Mouse (Mus musculus): ENCODE data around the gene Gm37240. TPM values are rescaled to one million over a fixed set of nuclear protein-coding genes. Genes with fewer than 3 reads are reported as not detected.

Gm37240 gene
- total and polyA plus RNA-seq, 3 experiments = not detected

DNA sequence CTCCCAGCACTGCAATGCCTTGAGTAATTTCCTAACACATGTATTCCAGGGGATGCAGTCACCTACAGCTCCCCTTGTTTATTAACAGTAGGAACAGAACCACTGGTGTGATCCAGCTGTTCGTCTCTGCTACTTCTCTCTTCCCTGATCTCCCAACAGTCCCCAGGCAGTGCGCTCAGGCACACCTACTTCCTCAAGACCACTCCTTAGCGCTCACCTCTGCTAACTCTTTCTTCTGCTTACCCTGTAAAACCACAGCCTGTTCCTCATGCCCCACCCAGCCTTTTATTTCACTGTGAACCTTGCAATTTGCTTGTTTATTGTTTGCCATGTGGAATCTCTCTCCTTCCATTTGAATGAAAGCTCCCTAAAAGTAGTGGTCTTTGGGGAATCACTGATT, 431.9 kb downstream of the Gm37240 start:
- TF ChIP-seq POLR2AphosphoS5 (IDR thresholded peaks at IDR 0.05; ENCODE audit: insufficient replicate concordance, low read depth, low read length) (no peak), TAL1 (conservative IDR thresholded peaks at IDR 0.05; ENCODE audit: low read depth, low read length) (no peak), GATA1 (IDR thresholded peaks at IDR 0.05; ENCODE audit: borderline replicate concordance, low read length) (no peak)

DNA sequence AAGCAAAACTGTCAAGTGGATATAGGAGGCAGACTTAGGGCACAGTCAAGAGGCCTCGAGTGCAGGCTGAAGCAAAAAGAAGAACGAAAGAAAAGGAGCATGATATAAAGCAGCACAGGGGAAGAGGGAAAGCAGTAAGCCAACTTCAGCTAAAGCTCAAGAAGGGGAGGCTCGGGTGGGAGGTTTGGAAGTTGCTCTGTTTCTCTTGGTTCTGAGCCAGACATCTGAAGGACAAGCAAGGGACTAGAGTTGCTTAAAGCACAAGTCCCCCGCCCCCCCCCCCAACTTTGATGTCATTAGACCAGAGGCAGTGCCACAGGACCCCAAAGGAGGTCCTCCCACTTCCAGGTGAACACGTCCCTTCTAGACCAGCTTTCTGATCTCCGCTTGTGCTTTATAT, 433.3 kb downstream of the Gm37240 start:
- TF ChIP-seq GATA2 (IDR thresholded peaks at IDR 0.05; ENCODE audit: borderline replicate concordance, low read depth, low read length) = no peak
- TF ChIP-seq GATA1 (IDR thresholded peaks at IDR 0.05; ENCODE audit: borderline replicate concordance, low read length) = no peak
- TF ChIP-seq TAL1 (conservative IDR thresholded peaks at IDR 0.05; ENCODE audit: low read depth, low read length) = no peak
- no peak for TF ChIP-seq CTCF (IDR thresholded peaks at IDR 0.05; ENCODE audit: low read depth, low read length)
- no peak for TF ChIP-seq POLR2AphosphoS5 (IDR thresholded peaks at IDR 0.05; ENCODE audit: insufficient replicate concordance, low read depth, low read length)
- H3K27me3 ChIP-seq (ENCODE audit: insufficient read depth, low read length) = no peaks in the 10 kb centered on the region
- H3K4me1 ChIP-seq (ENCODE audit: insufficient read depth, low read depth, low read length) = no peaks in the 10 kb centered on the region
- no peak for ATAC-seq (ENCODE audit: extremely low read depth, insufficient number of reproducible peaks, low FRiP score, poor library complexity, severe bottlenecking)
- no peaks in the 10 kb centered on the region for H3K36me3 ChIP-seq (replicated peaks)
- no peak overlapping the region for H3K4me3 ChIP-seq (ENCODE audit: low read depth, low read length)
- no peaks in the 10 kb centered on the region for H3K9me3 ChIP-seq (replicated peaks)
- DNase-seq (ENCODE audit: low spot score) = no peak

More for the DNA sequence above, 431.9 kb downstream of the Gm37240 start:
- ATAC-seq (ENCODE audit: extremely low read depth, insufficient number of reproducible peaks, low FRiP score, poor library complexity, severe bottlenecking) (no peak), DNase-seq (ENCODE audit: low spot score) (no peak)
- H3K4me3 ChIP-seq (ENCODE audit: low read depth, low read length) = no peak overlapping the region
- no peaks in the 10 kb centered on the region for H3K36me3 ChIP-seq (replicated peaks)
- H3K4me1 ChIP-seq (ENCODE audit: insufficient read depth, low read depth, low read length) = no peaks in the 10 kb centered on the region
- no peaks in the 10 kb centered on the region for H3K9me3 ChIP-seq (replicated peaks)
- no peaks in the 10 kb centered on the region for H3K27me3 ChIP-seq (ENCODE audit: insufficient read depth, low read length)

DNA sequence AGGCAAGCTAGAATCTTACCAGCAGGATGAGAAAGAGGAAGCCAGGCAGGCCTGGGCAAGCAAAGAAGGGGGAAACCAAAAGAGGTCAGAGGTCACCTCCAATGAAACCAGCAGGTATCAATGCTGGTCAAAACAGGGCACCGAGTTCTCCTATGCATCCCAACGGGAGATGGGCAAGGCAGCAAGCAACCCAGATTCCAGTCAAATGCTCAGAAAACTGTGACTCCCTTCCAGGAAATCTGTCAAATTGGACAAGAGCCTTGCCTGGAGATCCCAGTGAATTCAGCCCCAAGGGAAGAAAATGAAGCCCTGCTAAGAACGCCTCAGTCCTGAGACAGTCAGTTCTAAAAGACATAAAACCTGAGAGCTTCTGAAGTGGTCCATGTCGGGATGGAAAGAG, 437.9 kb downstream of the Gm37240 start:
- DNase-seq (ENCODE audit: low spot score) (no peak), ATAC-seq (ENCODE audit: extremely low read depth, insufficient number of reproducible peaks, low FRiP score, poor library complexity, severe bottlenecking) (no peak)
- Histone ChIP-seq H3K9me3 (replicated peaks) (no peaks in the 10 kb centered on the region), H3K4me1 (ENCODE audit: insufficient read depth, low read depth, low read length) (no peaks in the 10 kb centered on the region), H3K27me3 (ENCODE audit: insufficient read depth, low read length) (no peaks in the 10 kb centered on the region), H3K4me3 (ENCODE audit: low read depth, low read length) (no peak overlapping the region), H3K36me3 (replicated peaks) (no peaks in the 10 kb centered on the region)
- TF ChIP-seq GATA2 (IDR thresholded peaks at IDR 0.05; ENCODE audit: borderline replicate concordance, low read depth, low read length) (no peak), TAL1 (conservative IDR thresholded peaks at IDR 0.05; ENCODE audit: low read depth, low read length) (no peak), CTCF (IDR thresholded peaks at IDR 0.05; ENCODE audit: low read depth, low read length) (no peak), GATA1 (IDR thresholded peaks at IDR 0.05; ENCODE audit: borderline replicate concordance, low read length) (no peak), POLR2AphosphoS5 (IDR thresholded peaks at IDR 0.05; ENCODE audit: insufficient replicate concordance, low read depth, low read length) (no peak)

GRCm38 (mm10) chr3:85442781-85443180, 444.5 kb downstream of the Gm37240 start:
- H3K36me3 ChIP-seq (replicated peaks) = no peaks in the 10 kb centered on the region
- no peak for TF ChIP-seq CTCF (IDR thresholded peaks at IDR 0.05; ENCODE audit: low read depth, low read length)
- no peak for TF ChIP-seq GATA2 (IDR thresholded peaks at IDR 0.05; ENCODE audit: borderline replicate concordance, low read depth, low read length)
- no peak for TF ChIP-seq TAL1 (conservative IDR thresholded peaks at IDR 0.05; ENCODE audit: low read depth, low read length)
- TF ChIP-seq GATA1 (IDR thresholded peaks at IDR 0.05; ENCODE audit: borderline replicate concordance, low read length) = no peak
- TF ChIP-seq POLR2AphosphoS5 (IDR thresholded peaks at IDR 0.05; ENCODE audit: insufficient replicate concordance, low read depth, low read length) = no peak
- no peaks in the 10 kb centered on the region for H3K9me3 ChIP-seq (replicated peaks)
- no peaks in the 10 kb centered on the region for H3K27me3 ChIP-seq (ENCODE audit: insufficient read depth, low read length)
- ATAC-seq (ENCODE audit: extremely low read depth, insufficient number of reproducible peaks, low FRiP score, poor library complexity, severe bottlenecking) = no peak
- H3K4me1 ChIP-seq (ENCODE audit: insufficient read depth, low read depth, low read length) = no peaks in the 10 kb centered on the region
- no peak overlapping the region for H3K4me3 ChIP-seq (ENCODE audit: low read depth, low read length)
- DNase-seq (ENCODE audit: low spot score) = no peak

DNA sequence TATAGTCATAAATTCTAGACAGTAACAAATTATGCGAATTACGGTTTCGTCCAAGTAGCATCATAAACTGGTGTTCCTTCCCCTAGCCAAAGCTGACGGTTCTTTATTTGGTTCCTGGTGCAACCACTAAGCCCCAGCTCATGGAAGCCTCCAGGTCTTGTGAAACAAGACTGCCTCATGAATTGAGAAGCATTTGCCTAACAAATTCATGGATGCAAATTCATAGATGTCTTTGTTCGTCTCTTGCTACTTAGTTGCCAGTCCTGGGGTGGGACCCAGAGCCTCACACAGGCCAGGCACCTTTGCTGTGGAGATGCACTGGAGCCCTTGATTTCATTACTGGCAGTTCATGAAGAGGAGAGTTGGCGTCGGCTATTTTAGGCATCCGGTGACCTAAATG, 445.1 kb downstream of the Gm37240 start:
- no peaks in the 10 kb centered on the region for H3K9me3 ChIP-seq (replicated peaks)
- TF ChIP-seq POLR2AphosphoS5 (IDR thresholded peaks at IDR 0.05; ENCODE audit: insufficient replicate concordance, low read depth, low read length) = no peak
- no peak for TF ChIP-seq CTCF (IDR thresholded peaks at IDR 0.05; ENCODE audit: low read depth, low read length)
- no peak for TF ChIP-seq TAL1 (conservative IDR thresholded peaks at IDR 0.05; ENCODE audit: low read depth, low read length)
- TF ChIP-seq GATA1 (IDR thresholded peaks at IDR 0.05; ENCODE audit: borderline replicate concordance, low read length) = no peak
- TF ChIP-seq GATA2 (IDR thresholded peaks at IDR 0.05; ENCODE audit: borderline replicate concordance, low read depth, low read length) = no peak
- H3K27me3 ChIP-seq (ENCODE audit: insufficient read depth, low read length) = no peaks in the 10 kb centered on the region
- no peaks in the 10 kb centered on the region for H3K4me1 ChIP-seq (ENCODE audit: insufficient read depth, low read depth, low read length)
- ATAC-seq (ENCODE audit: extremely low read depth, insufficient number of reproducible peaks, low FRiP score, poor library complexity, severe bottlenecking) = no peak
- H3K4me3 ChIP-seq (ENCODE audit: low read depth, low read length) = no peak overlapping the region
- no peaks in the 10 kb centered on the region for H3K36me3 ChIP-seq (replicated peaks)
- no peak for DNase-seq (ENCODE audit: low spot score)

GRCm38 (mm10) chr3:85435406-85435805, 451.9 kb downstream of the Gm37240 start:
- Histone ChIP-seq H3K4me3 (ENCODE audit: low read depth, low read length) (no peak overlapping the region), H3K4me1 (ENCODE audit: insufficient read depth, low read depth, low read length) (no peaks in the 10 kb centered on the region), H3K36me3 (replicated peaks) (no peaks in the 10 kb centered on the region), H3K27me3 (ENCODE audit: insufficient read depth, low read length) (no peaks in the 10 kb centered on the region), H3K9me3 (replicated peaks) (no peaks in the 10 kb centered on the region)
- DNase-seq (ENCODE audit: low spot score) = no peak
- ATAC-seq (ENCODE audit: extremely low read depth, insufficient number of reproducible peaks, low FRiP score, poor library complexity, severe bottlenecking) = no peak
- no peak for TF ChIP-seq POLR2AphosphoS5 (IDR thresholded peaks at IDR 0.05; ENCODE audit: insufficient replicate concordance, low read depth, low read length)

DNA sequence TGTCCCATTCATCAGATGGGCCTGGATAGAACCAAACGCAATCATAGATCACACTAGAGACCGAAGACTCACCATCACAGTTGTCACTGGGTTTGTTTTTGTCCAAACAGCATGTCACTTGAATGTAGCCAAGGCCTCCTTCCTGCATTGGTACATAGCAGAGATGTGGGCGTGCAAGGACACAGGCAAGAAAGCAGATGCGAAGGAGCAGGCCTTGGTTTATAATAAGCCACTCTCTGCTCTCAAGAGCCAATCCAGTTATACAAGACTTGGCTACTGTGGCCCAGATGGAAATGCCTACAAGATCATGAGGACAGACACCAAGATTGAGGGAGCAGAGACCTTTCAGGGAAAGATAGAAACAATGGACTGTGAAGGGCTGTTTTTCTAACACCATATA, 456.1 kb downstream of the Gm37240 start:
- TF ChIP-seq CTCF (IDR thresholded peaks at IDR 0.05; ENCODE audit: low read depth, low read length) = no peak
- no peak for TF ChIP-seq TAL1 (conservative IDR thresholded peaks at IDR 0.05; ENCODE audit: low read depth, low read length)
- no peak for TF ChIP-seq GATA2 (IDR thresholded peaks at IDR 0.05; ENCODE audit: borderline replicate concordance, low read depth, low read length)
- TF ChIP-seq POLR2AphosphoS5 (IDR thresholded peaks at IDR 0.05; ENCODE audit: insufficient replicate concordance, low read depth, low read length) = no peak
- no peak for TF ChIP-seq GATA1 (IDR thresholded peaks at IDR 0.05; ENCODE audit: borderline replicate concordance, low read length)
- H3K4me1 ChIP-seq (ENCODE audit: insufficient read depth, low read depth, low read length) = no peaks in the 10 kb centered on the region
- ATAC-seq (ENCODE audit: extremely low read depth, insufficient number of reproducible peaks, low FRiP score, poor library complexity, severe bottlenecking) = no peak
- H3K9me3 ChIP-seq (replicated peaks) = no peaks in the 10 kb centered on the region
- H3K4me3 ChIP-seq (ENCODE audit: low read depth, low read length) = no peak overlapping the region
- H3K27me3 ChIP-seq (ENCODE audit: insufficient read depth, low read length) = no peaks in the 10 kb centered on the region
- DNase-seq (ENCODE audit: low spot score) = no peak
- H3K36me3 ChIP-seq (replicated peaks) = no peaks in the 10 kb centered on the region
